Mouse (Mus musculus) heart, embryonic 12.5 days (tissue): ENCODE measurements around the gene Pten. TPM values are rescaled to one million over a fixed set of nuclear protein-coding genes. Genes with fewer than 3 reads are reported as not detected.

Experiments
- ATAC-seq: fragments of 200-750 bp; cut with Nextera tagmentation; 2 replicates; pipeline ENCODE4 v1.8.0; 2017; ENCODE audit warnings: moderate TSS enrichment, moderate library complexity; ENCODE audit not compliant: insufficient number of reproducible peaks, low FRiP score
- H3K27ac ChIP-seq: fragments of 300-500 bp; sonication (generic); 2 replicates; pipeline ENCODE4 v1.5.1; 2016; ENCODE audit warnings: mild to moderate bottlenecking, moderate library complexity; ENCODE audit not compliant: poor library complexity, severe bottlenecking
- H3K27me3 ChIP-seq: fragments of 300-500 bp; sonication (generic); replicated peaks from 2 replicates; pipeline ENCODE4 v1.6.1; 2016; ENCODE audit warnings: mild to moderate bottlenecking, moderate library complexity
- H3K36me3 ChIP-seq: fragments of 300-500 bp; sonication (generic); 2 replicates; pipeline ENCODE4 v1.6.1; 2016; ENCODE audit warnings: mild to moderate bottlenecking, moderate library complexity
- H3K4me1 ChIP-seq: fragments of 300-500 bp; sonication (generic); replicated peaks from 2 replicates; pipeline ENCODE4 v1.6.1; 2016; ENCODE audit warnings: mild to moderate bottlenecking
- H3K4me2 ChIP-seq: fragments of 300-500 bp; sonication (generic); 2 replicates; pipeline ENCODE4 v1.6.1; 2016; ENCODE audit warnings: mild to moderate bottlenecking, moderate library complexity
- H3K4me3 ChIP-seq: fragments of 300-500 bp; sonication (generic); 2 replicates; pipeline ENCODE4 v1.5.1; 2016; ENCODE audit warnings: mild to moderate bottlenecking
- H3K9ac ChIP-seq: fragments of 300-500 bp; sonication (generic); 2 replicates; pipeline ENCODE4 v1.6.1; 2016; ENCODE audit warnings: mild to moderate bottlenecking, moderate library complexity
- H3K9me3 ChIP-seq: fragments of 300-500 bp; sonication (generic); replicated peaks from 2 replicates; pipeline ENCODE4 v1.6.1; 2016; ENCODE audit warnings: mild to moderate bottlenecking, moderate library complexity
- WGBS: fragments of 180-500 bp; shearing (Covaris S2); methylation state at CpG from one replicate; pipeline ENCODE4 v1.1.7; 2016; 5-methylcytosine and 5-hydroxymethylcytosine counted together
- polyA plus RNA-seq: library from polyadenylated mRNA; unstranded; fragments of >200 nt; fragmentation: Nextera tagmentation; extraction: Ambion mirVana; gene quantifications from 2 replicates; pipeline ENCODE4 v1.2.1, GENCODE M21; 2016

Gene Pten
- 6.1 and 7.7 TPM in 2 replicates for polyA plus RNA-seq

- under 1% methylated on average over 56 of the region's 77 CpGs for WGBS
- H3K4me3 ChIP-seq, result peak within 1 kb of the TSS; percentile 99
- H3K4me1 ChIP-seq, result peaks cover 22% of the 10 kb centered on the region
- peak within 1 kb of the TSS; percentile 93 for H3K4me2 ChIP-seq
- no peaks in the 10 kb centered on the region for H3K36me3 ChIP-seq
- no peaks in the 10 kb centered on the region for H3K9me3 ChIP-seq
- peak within 1 kb of the TSS; percentile 100 for H3K27ac ChIP-seq
- ATAC-seq, result peak; percentile 91
- H3K27me3 ChIP-seq, result no peaks in the 10 kb centered on the region; the same call in 1 of the 2 replicates
- H3K9ac ChIP-seq, result peak within 1 kb of the TSS; percentile 100
Measured at GRCm38 (mm10) chr19:32756900-32757725, at the start of gene Pten. Gene Pten, plus strand, starts transcription at chr19:32757497.

- peaks cover 25% of the 10 kb centered on the region for H3K36me3 ChIP-seq
- peaks cover 5% of the 10 kb centered on the region for H3K4me1 ChIP-seq
- H3K9ac ChIP-seq, result no peak overlapping the region
- no peaks in the 10 kb centered on the region for H3K9me3 ChIP-seq
- no peak overlapping the region for H3K27ac ChIP-seq
- ATAC-seq, result no peak
- H3K4me3 ChIP-seq, result no peak overlapping the region
- no peak overlapping the region for H3K4me2 ChIP-seq
- H3K27me3 ChIP-seq, result no peaks in the 10 kb centered on the region
- WGBS, result 80% methylated on average over 5 of the region's 5 CpGs
Measured at GRCm38 (mm10) chr19:32708996-32709395, 48.3 kb upstream of the Pten start.

- WGBS, result 71% methylated on average over 3 of the region's 3 CpGs
- ATAC-seq, result no peak
Measured at GRCm38 (mm10) chr19:32710288-32710687, 47.0 kb upstream of the Pten start.

DNA sequence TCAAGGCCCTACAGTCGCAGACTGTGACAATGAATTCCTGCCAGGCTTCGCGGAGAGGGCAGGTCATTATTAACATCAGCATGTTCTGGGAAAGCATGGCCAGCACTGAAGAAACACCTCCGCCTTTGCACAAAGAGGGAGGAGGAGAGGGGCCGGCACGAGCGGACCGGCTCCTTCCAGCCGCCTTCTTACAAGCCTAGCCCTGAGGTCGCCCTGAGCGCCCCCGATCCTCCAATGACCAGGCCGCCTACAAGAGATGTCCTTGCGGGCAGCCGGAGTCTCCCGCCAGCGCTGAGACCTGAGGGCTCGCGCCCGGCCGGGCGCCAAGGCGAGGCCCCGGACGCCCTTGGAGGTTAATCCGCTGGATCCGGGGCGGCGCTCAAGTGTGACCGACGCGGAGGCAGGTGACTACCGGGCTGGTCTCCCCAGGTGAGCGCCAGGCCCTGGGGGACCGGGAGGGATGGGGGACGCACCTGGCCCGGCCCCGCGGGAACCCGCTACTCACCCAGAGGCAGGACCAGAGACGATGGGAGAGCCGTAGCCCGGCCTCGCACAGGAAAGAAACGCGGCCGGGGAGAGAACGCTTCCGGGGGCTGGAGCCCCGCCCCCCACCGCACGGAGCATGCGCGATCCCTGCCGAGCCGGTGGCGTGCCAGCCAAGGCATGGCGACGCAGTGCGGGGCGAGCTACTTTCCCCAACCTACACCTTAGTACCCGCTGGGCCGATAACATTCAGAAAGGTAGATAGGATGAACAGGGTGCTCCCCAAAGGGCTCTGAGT, 45.3 kb upstream of the Pten start:
- H3K27ac ChIP-seq, result peak overlapping the region; percentile 90
- peak overlapping the region; percentile 70 for H3K4me2 ChIP-seq
- peaks cover 5% of the 10 kb centered on the region for H3K4me1 ChIP-seq
- H3K27me3 ChIP-seq, result no peaks in the 10 kb centered on the region
- peak overlapping the region; percentile 88 for H3K9ac ChIP-seq
- no peaks in the 10 kb centered on the region for H3K9me3 ChIP-seq
- H3K4me3 ChIP-seq, result peak overlapping the region; percentile 74
- H3K36me3 ChIP-seq, result peaks cover 5% of the 10 kb centered on the region
- peak; percentile 96 for ATAC-seq
- WGBS, result under 1% methylated on average over 63 of the region's 63 CpGs

More at GRCm38 (mm10) chr19:32710288-32710687, 47.0 kb upstream of the Pten start:
- Histone ChIP-seq H3K27ac (no peak overlapping the region), H3K4me1 (peaks cover 5% of the 10 kb centered on the region), H3K9ac (no peak overlapping the region), H3K36me3 (peaks cover 15% of the 10 kb centered on the region), H3K4me2 (no peak overlapping the region), H3K4me3 (no peak overlapping the region), H3K9me3 (no peaks in the 10 kb centered on the region), H3K27me3 (no peaks in the 10 kb centered on the region)

DNA sequence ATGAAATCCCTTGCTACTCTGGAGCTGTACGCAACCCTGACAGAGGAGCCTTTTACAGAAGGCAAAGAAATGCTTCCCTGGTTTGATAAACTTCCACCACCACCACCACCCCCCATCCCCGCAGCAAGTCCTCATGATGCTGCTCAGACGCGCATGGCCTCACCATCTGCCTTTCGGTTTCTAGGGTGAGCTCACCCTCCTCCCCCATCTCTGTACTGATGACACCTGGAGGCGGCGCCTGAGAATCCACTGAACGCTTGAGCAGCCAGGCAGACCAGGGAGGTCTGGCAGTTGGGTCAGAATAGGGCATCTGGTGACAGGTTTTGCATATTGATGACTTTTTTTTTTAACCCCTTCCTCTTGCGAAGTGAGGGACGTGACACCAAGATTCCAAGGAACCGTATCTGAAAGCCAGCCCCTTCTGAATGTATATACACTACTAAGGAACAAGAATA, 44.7 kb upstream of the Pten start:
- Histone ChIP-seq H3K9ac (peak overlapping the region; percentile 88), H3K27ac (peak overlapping the region; percentile 90; the same call in 1 of the 2 replicates)
- under 1% methylated on average over 11 of the region's 11 CpGs for WGBS

GRCm38 (mm10) chr19:32713471-32713870, 43.8 kb upstream of the Pten start:
- no peaks in the 10 kb centered on the region for H3K9me3 ChIP-seq
- no peaks in the 10 kb centered on the region for H3K27me3 ChIP-seq
- H3K4me1 ChIP-seq, result peaks cover 5% of the 10 kb centered on the region
- H3K9ac ChIP-seq, result no peak overlapping the region
- H3K4me2 ChIP-seq, result no peak overlapping the region
- peaks cover 5% of the 10 kb centered on the region for H3K36me3 ChIP-seq
- ATAC-seq, result no peak
- WGBS, result 87% methylated on average over 3 of the region's 3 CpGs
- no peak overlapping the region for H3K27ac ChIP-seq
- H3K4me3 ChIP-seq, result no peak overlapping the region

More for the DNA sequence above, 44.7 kb upstream of the Pten start:
- peak overlapping the region; percentile 70 for H3K4me2 ChIP-seq
- peak; percentile 80 for ATAC-seq
- H3K4me3 ChIP-seq, result peak overlapping the region; percentile 74
- H3K36me3 ChIP-seq, result peaks cover 5% of the 10 kb centered on the region
- H3K9me3 ChIP-seq, result no peaks in the 10 kb centered on the region
- H3K27me3 ChIP-seq, result no peaks in the 10 kb centered on the region
- peaks cover 5% of the 10 kb centered on the region for H3K4me1 ChIP-seq

GRCm38 (mm10) chr19:32715201-32715600, 42.1 kb upstream of the Pten start:
- H3K9ac ChIP-seq, result no peak overlapping the region
- no peak overlapping the region for H3K27ac ChIP-seq
- H3K36me3 ChIP-seq, result no peaks in the 10 kb centered on the region
- H3K4me2 ChIP-seq, result no peak overlapping the region
- peaks cover 5% of the 10 kb centered on the region for H3K4me1 ChIP-seq
- H3K27me3 ChIP-seq, result no peaks in the 10 kb centered on the region
- H3K9me3 ChIP-seq, result no peaks in the 10 kb centered on the region
- no peak for ATAC-seq
- no peak overlapping the region for H3K4me3 ChIP-seq
- WGBS, result 16% methylated on average over 3 of the region's 3 CpGs

- no peak overlapping the region for H3K9ac ChIP-seq
Measured at GRCm38 (mm10) chr19:32715681-32716080, 41.6 kb upstream of the Pten start.

DNA sequence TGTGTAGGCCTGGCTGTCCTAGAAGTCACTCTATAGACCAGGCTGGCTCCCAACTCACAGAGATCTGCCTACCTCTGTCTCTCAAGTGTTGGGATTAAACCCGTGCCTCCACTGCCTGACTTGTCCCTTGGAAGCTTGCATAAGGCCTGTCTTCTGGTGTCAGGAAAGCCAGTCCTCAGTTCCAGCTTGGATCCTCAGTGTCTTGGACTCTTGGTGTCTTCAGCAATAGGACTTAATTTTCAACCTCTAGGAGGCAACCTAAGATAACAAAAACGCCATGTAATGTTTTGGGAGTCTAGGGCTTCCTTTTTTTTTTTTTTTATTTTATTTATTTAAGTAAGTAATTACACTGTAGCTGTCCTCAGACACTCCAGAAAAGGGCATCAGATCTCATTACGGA, 39.7 kb upstream of the Pten start:
- Histone ChIP-seq H3K9me3 (no peaks in the 10 kb centered on the region), H3K36me3 (no peaks in the 10 kb centered on the region), H3K9ac (no peak overlapping the region), H3K4me2 (no peak overlapping the region), H3K4me3 (no peak overlapping the region), H3K4me1 (no peaks in the 10 kb centered on the region), H3K27me3 (no peaks in the 10 kb centered on the region), H3K27ac (no peak overlapping the region)
- ATAC-seq, result no peak
- 63% methylated on average over 3 of the region's 3 CpGs for WGBS

More at GRCm38 (mm10) chr19:32715681-32716080, 41.6 kb upstream of the Pten start:
- no peaks in the 10 kb centered on the region for H3K9me3 ChIP-seq
- H3K4me1 ChIP-seq, result peaks cover 5% of the 10 kb centered on the region
- no peak overlapping the region for H3K4me2 ChIP-seq
- H3K27me3 ChIP-seq, result no peaks in the 10 kb centered on the region
- no peak overlapping the region for H3K27ac ChIP-seq
- ATAC-seq, result no peak
- no peak overlapping the region for H3K4me3 ChIP-seq
- H3K36me3 ChIP-seq, result no peaks in the 10 kb centered on the region

GRCm38 (mm10) chr19:32720319-32720718, 37.0 kb upstream of the Pten start:
- no peak overlapping the region for H3K4me2 ChIP-seq
- 85% methylated on average over 1 of the region's 1 CpGs for WGBS
- H3K4me1 ChIP-seq, result no peaks in the 10 kb centered on the region
- no peak for ATAC-seq
- no peak overlapping the region for H3K27ac ChIP-seq
- H3K36me3 ChIP-seq, result no peaks in the 10 kb centered on the region
- H3K27me3 ChIP-seq, result no peaks in the 10 kb centered on the region
- H3K4me3 ChIP-seq, result no peak overlapping the region
- no peaks in the 10 kb centered on the region for H3K9me3 ChIP-seq
- H3K9ac ChIP-seq, result no peak overlapping the region

DNA sequence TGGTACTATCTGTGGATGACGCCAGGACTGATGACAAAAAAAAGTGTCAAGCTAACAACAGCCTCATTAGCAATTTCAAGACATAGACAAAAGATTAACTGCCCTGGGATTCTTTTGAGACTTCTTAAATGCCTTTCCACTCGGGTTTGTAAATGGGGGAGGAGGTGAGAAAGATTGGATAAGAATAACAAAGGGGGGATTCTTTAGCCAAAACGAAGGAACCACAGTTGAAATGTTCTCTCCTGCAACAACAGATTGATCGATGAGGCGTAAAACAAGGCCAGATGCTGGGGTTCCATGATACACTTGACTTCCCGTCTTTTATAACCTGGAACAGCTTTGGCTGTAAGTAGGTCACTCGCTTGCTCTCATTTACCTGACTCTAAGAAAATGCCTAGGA, 33.5 kb upstream of the Pten start:
- no peak overlapping the region for H3K4me3 ChIP-seq
- peaks cover 8% of the 10 kb centered on the region for H3K4me1 ChIP-seq
- 35% methylated on average over 7 of the region's 7 CpGs for WGBS
- no peak overlapping the region for H3K27ac ChIP-seq
- ATAC-seq, result no peak
- no peaks in the 10 kb centered on the region for H3K36me3 ChIP-seq
- H3K9ac ChIP-seq, result no peak overlapping the region
- H3K9me3 ChIP-seq, result no peaks in the 10 kb centered on the region
- peaks cover 20% of the 10 kb centered on the region for H3K27me3 ChIP-seq
- H3K4me2 ChIP-seq, result no peak overlapping the region
